Mouse (Mus musculus) kidney, embryonic 15.5 days (tissue): Measurements from ENCODE around the gene Srl. TPM values are rescaled to one million over a fixed set of nuclear protein-coding genes. Genes with fewer than 3 reads are reported as not detected.

Experiments used
- ATAC-seq: fragments of 200-750 bp; cut with Nextera tagmentation; replicated peaks from 2 replicates; pipeline ENCODE4 v1.8.0; 2017; ENCODE audit warnings: moderate TSS enrichment; ENCODE audit not compliant: low FRiP score
- H3K27ac ChIP-seq: fragments of 300-500 bp; sonication (generic); 2 replicates; pipeline ENCODE4 v1.5.1; 2015; ENCODE audit warnings: mild to moderate bottlenecking, inconsistent platforms
- H3K27me3 ChIP-seq: fragments of 300-500 bp; sonication (generic); 2 replicates; pipeline ENCODE4 v1.6.1; 2015; ENCODE audit warnings: inconsistent platforms
- H3K36me3 ChIP-seq: fragments of 300-500 bp; sonication (generic); 2 replicates; pipeline ENCODE4 v1.6.1; 2015; ENCODE audit warnings: inconsistent platforms
- H3K4me1 ChIP-seq: fragments of 300-500 bp; sonication (generic); 2 replicates; pipeline ENCODE4 v1.6.1; 2015; ENCODE audit warnings: inconsistent platforms
- H3K4me2 ChIP-seq: fragments of 300-500 bp; sonication (generic); 2 replicates; pipeline ENCODE4 v1.6.1; 2015; ENCODE audit warnings: moderate library complexity, mild to moderate bottlenecking, inconsistent platforms
- H3K4me3 ChIP-seq: fragments of 300-500 bp; sonication (generic); replicated peaks from 2 replicates; pipeline ENCODE4 v1.5.1; 2015; ENCODE audit warnings: mild to moderate bottlenecking, inconsistent platforms
- H3K9ac ChIP-seq: fragments of 300-500 bp; sonication (generic); 2 replicates; pipeline ENCODE4 v1.6.1; 2015; ENCODE audit warnings: mild to moderate bottlenecking, inconsistent platforms
- H3K9me3 ChIP-seq: fragments of 300-500 bp; sonication (generic); replicated peaks from 2 replicates; pipeline ENCODE4 v1.6.1; 2016; ENCODE audit warnings: inconsistent platforms
- WGBS: fragments of 180-500 bp; shearing (Covaris S2); methylation state at CpG from one replicate; pipeline ENCODE4 v1.1.7; 2015; ENCODE audit warnings: mixed read lengths; 5-methylcytosine and 5-hydroxymethylcytosine counted together
- polyA plus RNA-seq: library from polyadenylated mRNA; unstranded; fragments of >200 nt; fragmentation: Nextera tagmentation; extraction: Ambion mirVana; gene quantifications from 2 replicates; pipeline ENCODE4 v1.2.1, GENCODE M21; 2015

Srl gene
- polyA plus RNA-seq, 1 experiment from 2014 or later, result 19.2 TPM

- peaks cover 56% of the 10 kb centered on the region for H3K36me3 ChIP-seq
- no peak overlapping the region for H3K4me2 ChIP-seq
- H3K27ac ChIP-seq, result 0 out of 2 replicates have a peak overlapping the region, but pooled peaks have one; percentile 11
- H3K4me3 ChIP-seq, result no peak overlapping the region
- no peaks in the 10 kb centered on the region for H3K9me3 ChIP-seq
- no peak overlapping the region for H3K9ac ChIP-seq
- ATAC-seq, result peak; percentile 66
- H3K4me1 ChIP-seq, result peaks cover 30% of the 10 kb centered on the region
- H3K27me3 ChIP-seq, result no peaks in the 10 kb centered on the region
- WGBS, result 28% methylated on average over 13 of the region's 13 CpGs
These were observed 9.4 kb upstream of the Srl start for GRCm38 (mm10) chr16:4551056-4551455.

- WGBS, result 84% methylated on average over 18 of the region's 18 CpGs
These were observed 7.5 kb upstream of the Srl start for GRCm38 (mm10) chr16:4548953-4549688.

GRCm38 (mm10) chr16:4547611-4548010 is 6.0 kb upstream of the Srl start:
- Histone ChIP-seq H3K9ac (no peak overlapping the region), H3K4me3 (no peak overlapping the region), H3K27me3 (no peaks in the 10 kb centered on the region), H3K27ac (no peak overlapping the region), H3K4me2 (no peak overlapping the region), H3K4me1 (peaks cover 9% of the 10 kb centered on the region), H3K9me3 (no peaks in the 10 kb centered on the region), H3K36me3 (peaks cover 73% of the 10 kb centered on the region)
- WGBS, result 90% methylated on average over 5 of the region's 5 CpGs
- ATAC-seq, result no peak

More at GRCm38 (mm10) chr16:4548953-4549688, 7.5 kb upstream of the Srl start:
- Histone ChIP-seq H3K4me1 (peaks cover 23% of the 10 kb centered on the region), H3K9ac (no peak overlapping the region), H3K9me3 (no peaks in the 10 kb centered on the region), H3K27me3 (no peaks in the 10 kb centered on the region), H3K4me2 (no peak overlapping the region), H3K4me3 (no peak overlapping the region), H3K36me3 (peaks cover 72% of the 10 kb centered on the region), H3K27ac (no peak overlapping the region)
- no peak for ATAC-seq

- Histone ChIP-seq H3K4me3 (no peak overlapping the region), H3K27me3 (no peaks in the 10 kb centered on the region), H3K4me1 (peaks cover 9% of the 10 kb centered on the region), H3K9me3 (no peaks in the 10 kb centered on the region), H3K4me2 (no peak overlapping the region), H3K36me3 (peaks cover 69% of the 10 kb centered on the region), H3K27ac (no peak overlapping the region), H3K9ac (no peak overlapping the region)
- WGBS, result 93% methylated on average over 8 of the region's 8 CpGs
- no peak for ATAC-seq
These were observed 5.2 kb upstream of the Srl start for GRCm38 (mm10) chr16:4546838-4547237.

GRCm38 (mm10) chr16:4544845-4545244 is 3.2 kb upstream of the Srl start:
- no peaks in the 10 kb centered on the region for H3K27me3 ChIP-seq
- H3K9me3 ChIP-seq, result no peaks in the 10 kb centered on the region; the same call in 1 of the 2 replicates
- WGBS, result 82% methylated on average over 9 of the region's 9 CpGs
- peaks cover 54% of the 10 kb centered on the region for H3K36me3 ChIP-seq
- no peak for ATAC-seq
- no peak overlapping the region for H3K9ac ChIP-seq
- no peak overlapping the region for H3K4me2 ChIP-seq
- no peak overlapping the region for H3K4me3 ChIP-seq
- H3K4me1 ChIP-seq, result peaks cover 12% of the 10 kb centered on the region; the same call in 1 of the 2 replicates
- H3K27ac ChIP-seq, result no peak overlapping the region

- Histone ChIP-seq H3K27me3 (no peaks in the 10 kb centered on the region), H3K36me3 (peaks cover 39% of the 10 kb centered on the region), H3K4me2 (no peak overlapping the region), H3K9ac (no peak overlapping the region), H3K4me1 (peaks cover 12% of the 10 kb centered on the region; the same call in 1 of the 2 replicates), H3K9me3 (no peaks in the 10 kb centered on the region; the same call in 1 of the 2 replicates), H3K27ac (no peak overlapping the region), H3K4me3 (no peak overlapping the region)
- WGBS, result 82% methylated on average over 3 of the region's 3 CpGs
- ATAC-seq, result no peak
These were observed 1.6 kb upstream of the Srl start for GRCm38 (mm10) chr16:4543266-4543665.

- ATAC-seq, result no peak
These were observed 689 bp upstream of the Srl start for GRCm38 (mm10) chr16:4542236-4542774.

GRCm38 (mm10) chr16:4541033-4541432 is 583 bp downstream of the Srl start:
- Histone ChIP-seq H3K9ac (peak overlapping the region; percentile 41; the same call in 1 of the 2 replicates), H3K27me3 (no peaks in the 10 kb centered on the region), H3K9me3 (no peaks in the 10 kb centered on the region; the same call in 1 of the 2 replicates), H3K36me3 (peaks cover 17% of the 10 kb centered on the region), H3K4me2 (peak overlapping the region; percentile 64), H3K4me3 (peak overlapping the region; percentile 51), H3K4me1 (peaks cover 12% of the 10 kb centered on the region; the same call in 1 of the 2 replicates), H3K27ac (no peak overlapping the region)
- 55% methylated on average over 4 of the region's 4 CpGs for WGBS
- no peak for ATAC-seq

More at GRCm38 (mm10) chr16:4542236-4542774, 689 bp upstream of the Srl start:
- peak overlapping the region; percentile 55; the same call in 1 of the 2 replicates for H3K27ac ChIP-seq
- H3K27me3 ChIP-seq, result no peaks in the 10 kb centered on the region
- peaks cover 12% of the 10 kb centered on the region; the same call in 1 of the 2 replicates for H3K4me1 ChIP-seq
- H3K9me3 ChIP-seq, result no peaks in the 10 kb centered on the region; the same call in 1 of the 2 replicates
- H3K9ac ChIP-seq, result peak overlapping the region; percentile 19; the same call in 1 of the 2 replicates
- WGBS, result 41% methylated on average over 7 of the region's 7 CpGs
- peak overlapping the region; percentile 51 for H3K4me3 ChIP-seq
- peaks cover 30% of the 10 kb centered on the region for H3K36me3 ChIP-seq
- H3K4me2 ChIP-seq, result peak overlapping the region; percentile 64

- no peak overlapping the region for H3K27ac ChIP-seq
- H3K9me3 ChIP-seq, result no peaks in the 10 kb centered on the region; the same call in 1 of the 2 replicates
- H3K4me3 ChIP-seq, result no peak overlapping the region
- no peak overlapping the region for H3K4me2 ChIP-seq
- H3K4me1 ChIP-seq, result peaks cover 12% of the 10 kb centered on the region; the same call in 1 of the 2 replicates
- no peak overlapping the region for H3K9ac ChIP-seq
- peaks cover 9% of the 10 kb centered on the region for H3K36me3 ChIP-seq
- 88% methylated on average over 12 of the region's 12 CpGs for WGBS
- no peak for ATAC-seq
- no peaks in the 10 kb centered on the region for H3K27me3 ChIP-seq
These were observed 1.4 kb downstream of the Srl start for GRCm38 (mm10) chr16:4540064-4540775.

GRCm38 (mm10) chr16:4539521-4539920 is 2.1 kb downstream of the Srl start:
- no peak overlapping the region for H3K9ac ChIP-seq
- H3K27ac ChIP-seq, result no peak overlapping the region
- ATAC-seq, result no peak
- peaks cover 12% of the 10 kb centered on the region; the same call in 1 of the 2 replicates for H3K4me1 ChIP-seq
- peaks cover 4% of the 10 kb centered on the region; the same call in 1 of the 2 replicates for H3K36me3 ChIP-seq
- no peak overlapping the region for H3K4me3 ChIP-seq
- no peaks in the 10 kb centered on the region; the same call in 1 of the 2 replicates for H3K9me3 ChIP-seq
- H3K27me3 ChIP-seq, result no peaks in the 10 kb centered on the region
- no peak overlapping the region for H3K4me2 ChIP-seq
- 78% methylated on average over 4 of the region's 4 CpGs for WGBS

- no peak for ATAC-seq
- Histone ChIP-seq H3K4me2 (no peak overlapping the region), H3K27ac (no peak overlapping the region), H3K4me1 (peaks cover 12% of the 10 kb centered on the region; the same call in 1 of the 2 replicates), H3K36me3 (no peaks in the 10 kb centered on the region), H3K9me3 (no peaks in the 10 kb centered on the region; the same call in 1 of the 2 replicates), H3K4me3 (no peak overlapping the region), H3K9ac (no peak overlapping the region), H3K27me3 (no peaks in the 10 kb centered on the region)
- WGBS, result 57% methylated on average over 3 of the region's 3 CpGs
These were observed 3.8 kb downstream of the Srl start for GRCm38 (mm10) chr16:4537616-4538358.
